Mouse (Mus musculus) WW6 (cell line): Measurements from ENCODE around the gene Tmem235.

Experiments
- DNase-seq: peaks from one replicate; pipeline ENCODE4 v3.0.0-alpha.2; 2013; ENCODE audit warnings: low read depth, low spot score

The Tmem235 gene

GRCm38 (mm10) chr11:117864805-117865204 is 4.3 kb downstream of the Tmem235 start:
- DNase-seq = no peak

GRCm38 (mm10) chr11:117865988-117866387 is 5.4 kb downstream of the Tmem235 start:
- DNase-seq = no peak

GRCm38 (mm10) chr11:117870688-117871365 is 10.3 kb downstream of the Tmem235 start:
- DNase-seq = peak; percentile 74

GRCm38 (mm10) chr11:117871376-117871775 is 10.8 kb downstream of the Tmem235 start:
- DNase-seq = no peak

- no peak for DNase-seq
Observed at GRCm38 (mm10) chr11:117871911-117872584, 11.5 kb downstream of the Tmem235 start.

GRCm38 (mm10) chr11:117872861-117873608 is 12.5 kb downstream of the Tmem235 start, which contains the start of gene Tha1:
Tha1 (minus strand) TSS chr11:117873481.
- no peak for DNase-seq

GRCm38 (mm10) chr11:117874419-117874818 is 13.9 kb downstream of the Tmem235 start:
- no peak for DNase-seq

GRCm38 (mm10) chr11:117875681-117876080 is 15.1 kb downstream of the Tmem235 start:
- DNase-seq = no peak

- DNase-seq = no peak
Observed at GRCm38 (mm10) chr11:117877917-117878745, 17.6 kb downstream of the Tmem235 start.

- no peak for DNase-seq
Observed at GRCm38 (mm10) chr11:117878892-117879291, 18.3 kb downstream of the Tmem235 start.

- no peak for DNase-seq
Observed at GRCm38 (mm10) chr11:117879676-117880075, 19.1 kb downstream of the Tmem235 start.

GRCm38 (mm10) chr11:117880336-117880976 is 19.9 kb downstream of the Tmem235 start:
- no peak for DNase-seq

- no peak for DNase-seq
Observed at GRCm38 (mm10) chr11:117880977-117881358, 20.4 kb downstream of the Tmem235 start.

GRCm38 (mm10) chr11:117881787-117882186 is 21.2 kb downstream of the Tmem235 start:
- DNase-seq = no peak

GRCm38 (mm10) chr11:117882208-117882607 is 21.7 kb downstream of the Tmem235 start:
- DNase-seq = no peak

- DNase-seq = no peak
Observed at GRCm38 (mm10) chr11:117886000-117886399, 25.4 kb downstream of the Tmem235 start.

GRCm38 (mm10) chr11:117888168-117888852 is 27.8 kb downstream of the Tmem235 start:
- DNase-seq = peak; percentile 65

- peak; percentile 70 for DNase-seq
Observed at GRCm38 (mm10) chr11:117888853-117889822, 28.6 kb downstream of the Tmem235 start.

- no peak for DNase-seq
Observed at GRCm38 (mm10) chr11:117889887-117890340, 29.4 kb downstream of the Tmem235 start.
